Mouse (Mus musculus) kidney, adult 2 months (tissue): ENCODE data around the gene Luzp1. TPM values are rescaled to one million over a fixed set of nuclear protein-coding genes. Genes with fewer than 3 reads are reported as not detected.

ENCODE experiments used
- DNase-seq: peaks from one replicate; pipeline ENCODE4 v3.0.0; 2021
- H3K27ac ChIP-seq: fragments of 200-500 bp; 2 replicates; pipeline ENCODE4 v1.5.1; 2012; ENCODE audit warnings: low read depth, low read length, control low read depth, inconsistent platforms; ENCODE audit not compliant: insufficient read depth
- H3K27me3 ChIP-seq: fragments of 200-500 bp; replicated peaks from 2 replicates; pipeline ENCODE4 v1.6.1; 2012; ENCODE audit warnings: mild to moderate bottlenecking, moderate library complexity, low read length, inconsistent platforms; ENCODE audit not compliant: control insufficient read depth, insufficient read depth
- H3K36me3 ChIP-seq: fragments of 200-500 bp; 2 replicates; pipeline ENCODE4 v1.6.1; 2012; ENCODE audit warnings: mild to moderate bottlenecking, moderate library complexity, low read length, inconsistent platforms; ENCODE audit not compliant: control insufficient read depth, insufficient read depth
- H3K4me1 ChIP-seq: fragments of 200-500 bp; 2 replicates; pipeline ENCODE4 v1.6.1; 2011; ENCODE audit warnings: low read length; ENCODE audit not compliant: control insufficient read depth, insufficient read depth
- H3K4me3 ChIP-seq: fragments of 200-500 bp; 2 replicates; pipeline ENCODE4 v1.5.1; 2011; ENCODE audit warnings: mild to moderate bottlenecking, low read depth, low read length, control low read depth; ENCODE audit not compliant: insufficient read depth
- CTCF ChIP-seq: fragments of 200-500 bp; conservative IDR thresholded peaks from 2 replicates; pipeline ENCODE4 v1.5.1; 2011; ENCODE audit warnings: low read depth, mild to moderate bottlenecking, control low read depth, low read length, moderate library complexity, mixed read lengths; ENCODE audit not compliant: insufficient read depth, insufficient read length
- POLR2A ChIP-seq: fragments of 200-500 bp; IDR thresholded peaks from one replicate; pipeline ENCODE4 v1.6.1; 2011; ENCODE audit warnings: low read depth, low read length, control low read depth
- WGBS: fragments of 180-500 bp; shearing (Covaris S2); methylation state at CpG from one replicate; pipeline ENCODE4 v1.1.7; 2018; 5-methylcytosine and 5-hydroxymethylcytosine counted together
- polyA plus RNA-seq: library from polyadenylated mRNA; depleted of rRNA; stranded (reverse); fragments of >200 nt; gene quantifications from 2 replicates; pipeline ENCODE4 v1.2.3, GENCODE M21; 2012

The Luzp1 gene
- polyA plus RNA-seq, 1 experiment: 12.5 TPM

GRCm38 (mm10) chr4:136592111-136592510, 122.5 kb downstream of the Luzp1 start:
- DNase-seq: peak; percentile 25
- no peaks in the 10 kb centered on the region; the same call in 1 of the 2 replicates for H3K36me3 ChIP-seq
- TF ChIP-seq POLR2A (no peak), CTCF (no peak)
- H3K27ac ChIP-seq: no peak overlapping the region
- H3K4me1 ChIP-seq: peaks cover 6% of the 10 kb centered on the region; the same call in 1 of the 2 replicates
- no peaks in the 10 kb centered on the region for H3K27me3 ChIP-seq
- 43% methylated on average over 4 of the region's 4 CpGs for WGBS
- H3K4me3 ChIP-seq: no peak overlapping the region

- DNase-seq: no peak
- no peak for TF ChIP-seq POLR2A
- TF ChIP-seq CTCF: no peak
- peaks cover 6% of the 10 kb centered on the region; the same call in 1 of the 2 replicates for H3K4me1 ChIP-seq
- H3K36me3 ChIP-seq: no peaks in the 10 kb centered on the region; the same call in 1 of the 2 replicates
- H3K27me3 ChIP-seq: no peaks in the 10 kb centered on the region
- 81% methylated on average over 2 of the region's 2 CpGs for WGBS
- no peak overlapping the region for H3K27ac ChIP-seq
- H3K4me3 ChIP-seq: no peak overlapping the region
Observed at GRCm38 (mm10) chr4:136594006-136594405, 124.4 kb downstream of the Luzp1 start.

- DNase-seq: peak; percentile 29
- no peak for TF ChIP-seq CTCF
- no peak for TF ChIP-seq POLR2A
- WGBS: 43% methylated on average over 6 of the region's 6 CpGs
- Histone ChIP-seq H3K4me3 (no peak overlapping the region), H3K36me3 (no peaks in the 10 kb centered on the region), H3K27me3 (no peaks in the 10 kb centered on the region), H3K4me1 (peaks cover 6% of the 10 kb centered on the region; the same call in 1 of the 2 replicates), H3K27ac (no peak overlapping the region)
Observed at GRCm38 (mm10) chr4:136595221-136595620, 125.7 kb downstream of the Luzp1 start.

- WGBS: 82% methylated on average over 7 of the region's 7 CpGs
- Histone ChIP-seq H3K4me1 (peaks cover 12% of the 10 kb centered on the region; the same call in 1 of the 2 replicates), H3K27ac (no peak overlapping the region), H3K27me3 (no peaks in the 10 kb centered on the region), H3K4me3 (no peak overlapping the region), H3K36me3 (no peaks in the 10 kb centered on the region)
- no peak for DNase-seq
- TF ChIP-seq CTCF (no peak), POLR2A (no peak)
Observed at GRCm38 (mm10) chr4:136598268-136598876, 128.8 kb downstream of the Luzp1 start.

GRCm38 (mm10) chr4:136599869-136600268, 130.3 kb downstream of the Luzp1 start:
- Histone ChIP-seq H3K4me1 (peaks cover 10% of the 10 kb centered on the region; the same call in 1 of the 2 replicates), H3K27me3 (no peaks in the 10 kb centered on the region), H3K36me3 (no peaks in the 10 kb centered on the region), H3K27ac (no peak overlapping the region), H3K4me3 (no peak overlapping the region)
- WGBS: 97% methylated on average over 3 of the region's 3 CpGs
- no peak for TF ChIP-seq CTCF
- TF ChIP-seq POLR2A: no peak
- no peak for DNase-seq

- Histone ChIP-seq H3K27ac (no peak overlapping the region), H3K4me3 (no peak overlapping the region), H3K4me1 (peaks cover 7% of the 10 kb centered on the region; the same call in 1 of the 2 replicates), H3K27me3 (no peaks in the 10 kb centered on the region), H3K36me3 (no peaks in the 10 kb centered on the region)
- TF ChIP-seq POLR2A: no peak
- no peak for TF ChIP-seq CTCF
- 52% methylated on average over 2 of the region's 2 CpGs for WGBS
- DNase-seq: no peak
Observed at GRCm38 (mm10) chr4:136600536-136600935, 131.0 kb downstream of the Luzp1 start.

GRCm38 (mm10) chr4:136601476-136601875, 131.9 kb downstream of the Luzp1 start:
- Histone ChIP-seq H3K36me3 (no peaks in the 10 kb centered on the region), H3K27me3 (no peaks in the 10 kb centered on the region), H3K4me1 (peaks cover 7% of the 10 kb centered on the region; the same call in 1 of the 2 replicates), H3K27ac (no peak overlapping the region), H3K4me3 (peak overlapping the region; percentile 95)
- WGBS: under 1% methylated on average over 13 of the region's 13 CpGs
- peak; percentile 49 for DNase-seq
- TF ChIP-seq POLR2A: no peak
- TF ChIP-seq CTCF: no peak
